Mouse (Mus musculus) ovary, postnatal 14 days (tissue): ENCODE measurements at regions not wholly inside any gene's neighbourhood (a gene's known extent, or its start where the extent isn't known, plus 50 kb on each side); places are given as distances from the start of the nearest gene placed in this dataset.

Source experiments
- DNase-seq: peaks from one replicate; pipeline ENCODE4 v3.0.0; 2022; ENCODE audit warnings: low spot score

DNA sequence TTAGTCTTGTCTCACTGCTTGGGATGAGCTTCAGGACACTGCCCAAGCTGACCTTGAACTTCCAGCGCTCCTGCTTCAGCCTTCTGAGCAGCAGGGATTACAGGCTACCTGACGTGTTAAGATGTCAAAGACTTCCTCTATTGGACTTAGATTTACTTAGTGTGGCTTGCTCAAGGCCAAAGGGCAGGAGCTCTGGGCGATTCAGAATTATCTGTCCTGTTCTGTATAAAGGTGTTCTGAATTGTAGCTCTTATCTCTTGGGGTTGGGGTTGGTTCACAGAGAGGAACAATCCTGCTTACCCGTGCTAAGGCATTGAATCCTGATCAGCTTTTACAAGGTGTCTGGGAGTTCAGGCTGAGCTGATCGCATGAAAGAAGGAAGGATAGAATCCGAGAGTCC is 449.3 kb upstream of the Mgmt start:
- no peak for DNase-seq

- no peak for DNase-seq
These were observed 445.1 kb upstream of the Mgmt start for GRCm38 (mm10) chr7:136449286-136449685.

- DNase-seq, result no peak
These were observed 442.6 kb upstream of the Mgmt start for GRCm38 (mm10) chr7:136451672-136452361.

DNA sequence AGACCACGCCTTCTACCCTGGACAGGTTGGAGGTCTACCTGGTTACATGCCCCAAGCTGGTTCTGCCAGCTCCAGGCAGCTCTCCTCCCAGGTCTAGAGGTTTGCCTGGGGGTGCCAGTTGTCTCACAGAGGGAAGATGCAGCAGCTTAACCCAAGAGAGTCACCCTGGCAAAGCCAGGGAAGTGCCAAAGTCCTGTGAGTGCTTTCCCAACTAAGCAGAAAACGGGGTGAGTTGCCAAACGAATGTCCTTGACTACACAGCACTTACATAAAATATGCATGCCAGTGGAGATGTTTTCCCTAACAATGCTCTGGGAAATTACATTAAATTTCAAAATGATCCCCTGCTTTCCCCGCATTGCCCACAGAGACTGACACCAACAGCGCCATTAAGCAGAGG is 441.9 kb upstream of the Mgmt start:
- DNase-seq, result no peak

GRCm38 (mm10) chr7:136457171-136457570 is 437.2 kb upstream of the Mgmt start:
- no peak for DNase-seq

DNA sequence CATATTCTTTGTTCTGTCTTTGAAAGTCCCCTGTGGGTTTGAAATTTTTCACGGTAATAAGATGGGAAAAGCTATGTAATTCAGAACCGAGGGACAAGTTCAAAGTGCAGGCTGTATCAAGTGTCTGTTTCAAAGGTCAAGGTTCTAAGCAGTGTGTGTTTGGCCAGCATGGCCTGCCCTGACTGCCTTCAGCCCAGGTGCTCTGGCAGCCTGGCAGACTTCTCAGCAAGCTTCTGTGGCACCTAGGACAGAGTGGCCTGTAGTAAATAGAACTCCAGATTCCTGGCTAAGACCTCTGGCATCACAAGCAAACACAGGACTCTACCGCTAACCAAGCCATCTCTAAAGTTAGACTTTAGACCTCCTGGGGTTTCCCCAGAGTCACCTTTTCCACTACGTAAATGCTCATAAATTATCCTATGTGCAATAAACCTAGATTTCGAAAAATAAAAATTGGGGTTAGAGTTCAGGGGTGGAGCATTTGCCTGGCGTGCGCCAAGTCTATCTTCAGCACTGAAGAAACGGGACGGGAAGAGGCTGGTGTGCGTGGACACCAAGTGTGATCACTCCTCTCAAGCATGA is 436.5 kb upstream of the Mgmt start:
- no peak for DNase-seq

GRCm38 (mm10) chr7:136477135-136477534 is 417.3 kb upstream of the Mgmt start:
- no peak for DNase-seq

- no peak for DNase-seq
These were observed 413.7 kb upstream of the Mgmt start for GRCm38 (mm10) chr7:136480641-136481202.

DNA sequence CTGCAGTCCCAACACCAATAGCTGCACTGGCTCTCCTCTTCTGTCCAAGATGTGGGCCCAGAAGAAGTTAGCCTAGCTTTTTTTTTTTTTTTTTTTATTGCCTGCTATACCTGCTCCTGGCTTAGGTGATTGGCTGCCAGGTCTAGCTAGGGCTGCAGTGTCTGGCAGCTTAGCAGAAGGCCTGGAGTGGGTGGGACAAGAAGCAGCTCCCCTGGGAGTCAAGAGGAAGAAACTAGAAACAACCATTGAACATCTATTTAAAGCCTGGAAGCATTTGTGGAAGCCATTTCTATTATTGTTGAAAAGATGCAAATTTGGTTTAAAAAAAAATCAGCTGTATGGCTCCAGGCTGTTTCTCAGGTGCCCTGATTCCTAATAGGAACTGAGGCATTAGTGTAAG is 411.2 kb upstream of the Mgmt start:
- no peak for DNase-seq

DNA sequence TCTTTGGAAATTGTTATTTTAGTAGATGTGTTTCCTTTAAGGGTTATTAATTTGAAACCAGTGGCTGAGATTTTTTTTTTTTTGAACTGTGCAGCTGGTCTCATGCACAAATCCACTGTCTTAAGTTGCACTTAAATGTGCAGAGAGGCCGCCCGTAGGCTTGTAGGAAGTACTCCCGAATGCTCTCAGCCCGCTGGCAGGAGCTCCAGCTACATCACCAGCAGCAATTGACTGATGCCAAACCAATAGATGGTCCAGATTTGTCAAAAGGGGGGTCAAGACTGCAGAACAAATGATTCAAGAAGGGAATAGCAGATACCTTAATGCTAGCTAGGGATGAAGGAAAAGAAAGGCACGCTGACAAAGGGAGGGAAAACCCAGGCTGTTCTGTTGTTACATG is 406.9 kb upstream of the Mgmt start:
- DNase-seq, result no peak

DNA sequence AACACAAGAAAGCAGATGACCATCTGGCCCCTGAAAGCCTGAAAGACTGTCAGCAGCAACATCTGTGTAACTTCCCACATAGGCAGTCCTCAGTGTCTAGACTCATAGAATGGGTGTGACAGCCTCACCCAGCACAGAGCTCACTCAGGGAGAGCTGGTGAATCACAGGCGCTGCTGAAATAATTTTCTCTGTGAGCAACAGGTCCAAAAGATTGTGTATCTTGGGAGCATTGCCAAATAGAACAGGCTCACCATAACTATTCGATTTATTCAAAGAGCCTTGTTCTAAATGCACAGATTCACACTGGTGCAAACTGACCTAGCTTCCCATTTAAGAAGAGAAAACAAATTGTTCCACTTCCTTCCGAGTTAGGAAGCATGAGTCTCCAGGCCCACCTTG is 399.6 kb upstream of the Mgmt start:
- DNase-seq, result no peak

GRCm38 (mm10) chr7:136496335-136497242 is 397.8 kb upstream of the Mgmt start:
- DNase-seq, result no peak

DNA sequence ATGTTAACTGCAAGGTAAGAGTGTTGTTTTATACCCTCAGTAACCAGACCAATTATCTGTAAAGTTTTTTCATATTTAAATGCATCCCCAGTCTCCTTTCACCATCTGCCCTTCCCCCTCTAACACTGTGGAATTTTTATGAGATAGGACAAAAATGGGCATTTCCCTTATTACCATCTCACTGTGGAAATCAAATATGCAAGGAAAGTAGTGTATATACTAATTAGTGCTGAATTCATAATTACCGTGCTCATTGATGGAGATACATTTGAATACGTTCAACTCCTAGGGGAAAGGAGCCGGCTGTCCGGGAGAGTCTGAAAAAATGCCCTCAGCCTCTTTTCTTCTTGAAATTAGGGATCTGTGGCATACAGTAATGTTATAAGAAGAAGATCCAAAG is 394.4 kb upstream of the Mgmt start:
- DNase-seq, result no peak

GRCm38 (mm10) chr7:136501094-136501493 is 393.3 kb upstream of the Mgmt start:
- no peak for DNase-seq

- peak; percentile 9 for DNase-seq
These were observed 392.3 kb upstream of the Mgmt start for GRCm38 (mm10) chr7:136501855-136502847.

- no peak for DNase-seq
These were observed 383.0 kb upstream of the Mgmt start for GRCm38 (mm10) chr7:136511389-136511788.

DNA sequence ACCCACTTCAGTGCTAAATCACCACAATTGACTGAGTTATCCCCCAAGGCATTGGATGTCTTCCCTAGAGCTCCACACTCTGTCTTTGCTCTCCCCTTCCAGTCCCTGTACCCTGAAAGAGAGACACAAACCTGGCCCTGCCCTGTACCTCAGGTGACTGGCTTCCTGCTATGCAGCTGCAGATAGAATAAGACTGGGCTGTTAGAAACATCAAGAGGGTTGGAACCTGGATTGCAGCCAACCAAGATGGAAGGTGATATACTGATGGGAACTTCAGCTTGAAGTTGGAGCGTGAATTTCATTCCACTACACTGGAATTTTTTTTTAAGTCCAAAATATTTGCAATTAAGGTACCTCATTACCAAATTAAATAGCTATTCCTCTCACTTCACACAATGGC is 379.0 kb upstream of the Mgmt start:
- no peak for DNase-seq

DNA sequence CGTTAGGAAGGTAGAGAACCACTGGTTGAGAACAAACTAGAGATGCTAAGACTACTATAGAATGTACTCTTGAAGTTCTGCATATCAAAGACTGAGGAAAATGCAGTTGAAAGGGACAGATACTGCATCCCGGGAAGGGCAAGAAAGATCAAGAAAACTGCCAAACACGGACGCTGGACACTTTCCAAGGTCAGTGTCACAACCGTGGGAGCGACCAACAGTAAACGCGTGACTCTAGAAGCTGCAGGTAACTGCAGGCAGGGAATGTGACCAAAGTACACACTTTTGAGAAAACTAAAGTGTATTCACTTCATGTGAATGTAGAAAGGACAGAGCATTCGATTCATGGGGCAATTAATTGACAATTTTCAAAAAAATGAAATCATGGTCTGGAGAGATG is 368.6 kb upstream of the Mgmt start:
- DNase-seq, result no peak

DNA sequence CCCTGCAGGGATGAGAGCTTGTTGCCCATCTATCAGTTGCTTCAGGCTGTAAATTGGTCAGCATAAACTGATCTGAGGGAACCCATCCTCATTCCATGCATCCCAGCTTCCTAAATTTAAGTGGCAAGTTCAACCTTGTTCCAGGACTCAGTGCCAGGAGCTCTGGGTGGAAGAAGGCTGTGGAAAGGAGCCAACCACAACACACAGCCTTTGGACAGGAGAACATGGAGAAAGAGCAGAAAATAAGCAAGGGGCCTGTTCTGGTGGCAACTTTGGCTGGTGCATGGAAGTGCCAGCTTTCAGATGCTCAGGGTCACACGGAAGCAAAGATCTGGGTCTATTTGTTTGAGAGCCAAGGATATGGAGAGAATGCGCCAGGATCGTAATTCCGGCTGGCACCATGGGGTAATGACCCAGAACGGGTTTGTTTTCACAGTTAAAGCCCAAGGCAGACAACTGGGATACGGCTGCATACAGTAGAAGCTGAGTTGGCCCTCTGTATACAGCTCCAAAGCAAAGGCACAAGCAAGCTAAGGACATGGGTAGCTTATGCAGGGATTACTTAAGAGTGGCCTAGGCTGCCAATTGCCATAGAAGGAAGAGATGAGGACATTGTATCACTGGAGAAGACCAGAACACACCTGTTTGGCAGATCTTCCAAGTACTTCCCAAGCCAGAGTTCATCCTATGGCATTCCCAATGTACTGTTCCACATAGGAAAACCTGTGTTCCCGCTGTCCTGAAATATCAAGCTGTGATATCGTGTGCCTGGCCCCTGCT is 364.2 kb upstream of the Mgmt start:
- no peak for DNase-seq

DNA sequence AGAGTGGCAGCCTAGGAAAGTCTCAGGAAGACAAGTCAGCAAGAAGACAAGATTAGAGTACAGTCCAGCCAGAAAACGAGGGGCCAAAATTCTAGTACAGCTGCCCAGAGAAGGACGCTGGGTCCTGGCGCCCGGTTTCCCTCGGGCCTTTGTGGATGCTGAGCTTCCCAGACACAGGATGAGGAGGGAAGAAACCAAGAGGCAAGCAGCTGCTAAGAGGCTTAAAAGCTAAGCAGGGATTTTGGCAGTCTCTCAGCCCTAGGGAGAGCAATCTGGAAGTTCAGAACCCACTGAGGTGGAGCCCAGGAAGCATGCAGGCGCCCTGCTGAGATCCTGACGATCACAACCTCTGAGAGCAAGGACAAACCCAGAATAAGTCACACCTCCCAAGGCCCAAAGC is 363.1 kb upstream of the Mgmt start:
- DNase-seq, result no peak
